Mouse (Mus musculus) liver, embryonic 13.5 days (tissue): ENCODE measurements around the gene Map1s. TPM values are rescaled to one million over a fixed set of nuclear protein-coding genes. Genes with fewer than 3 reads are reported as not detected.

Experiments
- ATAC-seq: fragments of 200-750 bp; cut with Nextera tagmentation; 2 replicates; pipeline ENCODE4 v1.8.0; 2017; ENCODE audit warnings: low read depth, mild to moderate bottlenecking, moderate number of reproducible peaks, moderate library complexity
- DNase-seq: peaks from one replicate; pipeline ENCODE4 v3.0.0; 2022
- H3K27ac ChIP-seq: fragments of 300-500 bp; sonication (generic); 2 replicates; pipeline ENCODE4 v1.5.1; 2015; ENCODE audit warnings: moderate library complexity, mild to moderate bottlenecking, inconsistent platforms
- H3K27me3 ChIP-seq: fragments of 300-500 bp; sonication (generic); 2 replicates; pipeline ENCODE4 v1.6.1; 2015; ENCODE audit warnings: mild to moderate bottlenecking, inconsistent platforms
- H3K36me3 ChIP-seq: fragments of 300-500 bp; sonication (generic); 2 replicates; pipeline ENCODE4 v1.6.1; 2015; ENCODE audit warnings: mild to moderate bottlenecking, inconsistent platforms
- H3K4me1 ChIP-seq: fragments of 300-500 bp; sonication (generic); replicated peaks from 2 replicates; pipeline ENCODE4 v1.6.1; 2015; ENCODE audit warnings: inconsistent platforms
- H3K4me2 ChIP-seq: fragments of 300-500 bp; sonication (generic); 2 replicates; pipeline ENCODE4 v1.6.1; 2015; ENCODE audit warnings: inconsistent platforms, mild to moderate bottlenecking, moderate library complexity
- H3K4me3 ChIP-seq: fragments of 300-500 bp; sonication (generic); replicated peaks from 2 replicates; pipeline ENCODE4 v1.5.1; 2015; ENCODE audit warnings: mild to moderate bottlenecking, inconsistent platforms
- H3K9ac ChIP-seq: fragments of 300-500 bp; sonication (generic); 2 replicates; pipeline ENCODE4 v1.6.1; 2015; ENCODE audit warnings: mild to moderate bottlenecking, inconsistent platforms
- H3K9me3 ChIP-seq: fragments of 300-500 bp; sonication (generic); replicated peaks from 2 replicates; pipeline ENCODE4 v1.6.1; 2016; ENCODE audit warnings: inconsistent platforms
- WGBS: fragments of 180-500 bp; shearing (Covaris S2); methylation state at CpG from one replicate; pipeline ENCODE4 v1.1.7; 2015; ENCODE audit not compliant: insufficient replicate concordance; 5-methylcytosine and 5-hydroxymethylcytosine counted together
- polyA plus RNA-seq: library from polyadenylated mRNA; unstranded; fragments of >200 nt; fragmentation: Nextera tagmentation; extraction: Ambion mirVana; gene quantifications from 2 replicates; pipeline ENCODE4 v1.2.1, GENCODE M21; 2015

Map1s gene
- polyA plus RNA-seq, 1 experiment from 2014 or later, result 17.7 TPM

DNA sequence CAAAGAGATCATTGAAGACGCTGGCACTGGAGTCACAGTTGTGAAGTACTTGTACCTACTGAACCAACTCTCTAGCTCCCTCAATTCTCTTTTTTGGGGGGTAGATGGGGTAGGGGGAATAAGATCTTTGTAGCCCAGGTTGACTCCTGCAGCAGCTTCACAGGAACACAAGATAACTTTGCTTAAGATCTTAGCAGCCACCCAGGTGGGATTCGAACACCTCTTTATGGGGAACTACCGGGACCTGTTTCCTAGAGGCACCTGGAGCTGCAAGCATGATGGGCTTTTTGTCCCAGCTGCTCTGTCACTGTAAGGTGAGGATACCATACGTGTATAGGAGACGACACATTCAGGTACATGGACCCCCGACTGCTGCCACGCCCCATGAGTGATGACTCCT is 39.2 kb upstream of the Map1s start:
- Histone ChIP-seq H3K9me3 (no peaks in the 10 kb centered on the region), H3K4me1 (peaks cover 73% of the 10 kb centered on the region), H3K36me3 (peaks cover 15% of the 10 kb centered on the region), H3K27ac (peak overlapping the region; percentile 91), H3K4me3 (peak overlapping the region; percentile 74), H3K27me3 (peaks cover 40% of the 10 kb centered on the region), H3K9ac (0 out of 2 replicates have a peak overlapping the region, but pooled peaks have one; percentile 68), H3K4me2 (peak overlapping the region; percentile 88)
- ATAC-seq (no peak), DNase-seq (no peak)
- 86% methylated on average over 7 of the region's 7 CpGs for WGBS

DNA sequence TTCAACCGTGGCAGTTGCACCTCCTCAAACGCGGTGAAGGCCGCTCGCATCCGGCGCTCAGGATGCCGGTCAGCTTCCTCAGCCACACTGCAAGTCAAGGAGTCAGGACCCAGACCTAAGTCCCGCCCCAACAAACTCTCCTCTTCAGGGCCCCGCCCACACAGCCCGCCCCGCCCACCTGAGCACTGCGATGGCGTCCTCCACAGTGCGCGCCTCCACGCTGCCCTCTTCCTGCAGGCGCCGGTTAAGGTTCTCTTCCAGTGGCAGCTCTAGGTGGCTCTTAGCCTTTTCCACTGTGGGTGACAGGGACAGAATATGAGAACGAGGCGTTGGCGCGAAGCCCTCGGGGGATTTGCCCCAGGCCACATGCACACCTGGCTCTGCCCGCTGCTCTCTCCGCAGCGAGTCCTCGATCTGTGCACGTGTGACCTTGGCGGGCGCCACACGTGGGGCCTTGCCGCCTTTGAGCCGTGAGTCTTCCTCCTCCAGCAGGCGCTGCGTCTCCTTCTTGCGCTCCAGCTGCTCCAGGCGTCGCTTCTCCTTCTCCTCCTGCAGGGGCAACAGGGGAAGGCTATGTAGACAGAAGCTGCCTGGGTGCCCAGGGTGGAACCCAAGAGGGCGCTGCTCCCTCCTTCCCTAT is 37.1 kb upstream of the Map1s start:
- peaks cover 15% of the 10 kb centered on the region for H3K36me3 ChIP-seq
- ATAC-seq (peak; percentile 22; the same call in 1 of the 2 replicates), DNase-seq (peak; percentile 63)
- H3K4me2 ChIP-seq, result peak overlapping the region; percentile 67
- H3K9me3 ChIP-seq, result no peaks in the 10 kb centered on the region
- 41% methylated on average over 40 of the region's 40 CpGs for WGBS
- peak overlapping the region; percentile 38 for H3K4me3 ChIP-seq
- H3K4me1 ChIP-seq, result peaks cover 74% of the 10 kb centered on the region
- peak overlapping the region; percentile 37 for H3K9ac ChIP-seq
- H3K27ac ChIP-seq, result peak overlapping the region; percentile 47; the same call in 1 of the 2 replicates
- peaks cover 19% of the 10 kb centered on the region for H3K27me3 ChIP-seq

DNA sequence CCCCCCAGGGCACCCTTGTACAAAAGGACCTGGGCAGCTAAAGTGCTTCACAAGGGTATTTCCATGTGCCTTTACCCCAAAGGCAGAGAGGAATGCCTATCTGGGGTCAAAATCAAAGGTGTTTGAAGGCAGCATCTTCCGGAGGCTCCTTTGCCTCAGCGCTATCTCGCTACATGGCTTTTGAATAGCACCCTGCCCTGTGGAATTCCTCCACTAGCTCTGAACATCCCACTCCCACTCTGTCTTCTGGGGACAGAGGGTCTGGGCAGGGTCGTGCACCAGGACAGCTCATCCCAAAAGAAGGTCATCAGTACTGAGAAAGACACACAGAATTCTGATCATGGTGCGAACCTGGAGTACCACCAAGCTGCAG is 36.5 kb upstream of the Map1s start:
- Histone ChIP-seq H3K4me2 (peak overlapping the region; percentile 67), H3K27ac (peak overlapping the region; percentile 47), H3K9me3 (no peaks in the 10 kb centered on the region), H3K27me3 (peaks cover 14% of the 10 kb centered on the region), H3K4me3 (peak overlapping the region; percentile 38), H3K36me3 (peaks cover 15% of the 10 kb centered on the region), H3K4me1 (peaks cover 73% of the 10 kb centered on the region), H3K9ac (peak overlapping the region; percentile 37)
- 56% methylated on average over 5 of the region's 5 CpGs for WGBS
- no peak for ATAC-seq
- DNase-seq, result no peak

DNA sequence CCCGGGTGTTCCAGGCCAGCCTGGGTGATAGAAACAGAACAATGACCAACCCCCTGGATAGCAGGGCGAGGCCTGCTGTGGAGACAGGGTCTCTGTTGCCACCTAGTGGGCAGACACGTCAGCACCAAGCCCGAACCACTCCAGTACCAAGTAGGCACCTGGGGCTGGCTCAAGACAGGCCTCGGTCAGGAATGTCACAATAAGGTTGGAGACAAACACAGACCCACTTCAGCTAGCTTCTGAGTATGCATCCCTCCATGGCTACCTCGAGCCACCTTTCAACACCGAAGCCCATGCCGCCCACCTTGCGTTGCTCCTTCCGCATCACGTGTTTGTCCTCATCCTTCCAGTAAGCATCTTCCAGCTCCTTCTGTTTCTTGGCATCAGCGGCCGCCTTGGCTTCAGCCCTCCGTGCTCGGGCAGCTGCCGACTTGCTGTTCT is 36.1 kb upstream of the Map1s start:
- ATAC-seq (peak; percentile 8; the same call in 1 of the 2 replicates), DNase-seq (peak; percentile 67)
- H3K4me3 ChIP-seq, result no peak overlapping the region
- H3K27ac ChIP-seq, result peak overlapping the region; percentile 47; the same call in 1 of the 2 replicates
- H3K9me3 ChIP-seq, result no peaks in the 10 kb centered on the region
- WGBS, result 49% methylated on average over 16 of the region's 16 CpGs
- H3K4me1 ChIP-seq, result peaks cover 69% of the 10 kb centered on the region
- H3K9ac ChIP-seq, result 0 out of 2 replicates have a peak overlapping the region, but pooled peaks have one; percentile 37
- peaks cover 15% of the 10 kb centered on the region for H3K36me3 ChIP-seq
- peak overlapping the region; percentile 67 for H3K4me2 ChIP-seq
- peaks cover 9% of the 10 kb centered on the region for H3K27me3 ChIP-seq

DNA sequence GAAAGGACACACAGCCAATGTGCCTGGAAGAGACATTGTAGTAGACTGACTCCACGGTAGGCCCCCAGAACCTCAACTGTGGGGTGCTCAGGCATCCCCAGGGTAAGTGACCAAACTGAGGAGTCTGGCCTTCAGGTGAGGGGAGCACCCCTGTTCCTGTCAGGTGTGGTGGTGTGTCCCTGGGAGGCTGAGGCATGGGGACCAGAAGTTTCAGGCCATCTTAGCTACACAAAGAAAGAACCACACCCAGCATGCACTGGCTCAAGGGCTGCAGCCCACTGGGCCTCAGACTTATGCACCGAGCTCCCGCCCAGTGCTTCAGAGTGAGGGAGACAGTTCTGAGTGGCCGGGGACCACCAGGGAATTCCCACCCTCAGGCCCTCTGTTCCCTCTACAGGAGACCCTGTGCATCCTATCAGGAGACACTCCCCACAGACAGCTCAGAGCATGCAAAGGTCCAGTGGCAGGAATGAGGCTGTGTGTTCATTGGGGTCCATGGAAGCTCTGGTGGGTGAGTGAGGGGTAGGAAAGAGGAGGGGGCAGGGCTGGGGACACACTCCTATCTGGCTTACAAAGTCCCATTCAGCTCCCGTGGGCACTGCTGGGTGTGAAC is 34.4 kb upstream of the Map1s start:
- DNase-seq (no peak), ATAC-seq (no peak)
- WGBS, result 74% methylated on average over 5 of the region's 5 CpGs
- H3K27me3 ChIP-seq, result no peaks in the 10 kb centered on the region
- peaks cover 61% of the 10 kb centered on the region for H3K4me1 ChIP-seq
- H3K9ac ChIP-seq, result peak overlapping the region; percentile 59
- H3K27ac ChIP-seq, result peak overlapping the region; percentile 53
- H3K4me2 ChIP-seq, result peak overlapping the region; percentile 39; the same call in 1 of the 2 replicates
- peaks cover 15% of the 10 kb centered on the region for H3K36me3 ChIP-seq
- 0 out of 2 replicates have a peak overlapping the region, but pooled peaks have one; percentile 28 for H3K4me3 ChIP-seq
- no peaks in the 10 kb centered on the region for H3K9me3 ChIP-seq

DNA sequence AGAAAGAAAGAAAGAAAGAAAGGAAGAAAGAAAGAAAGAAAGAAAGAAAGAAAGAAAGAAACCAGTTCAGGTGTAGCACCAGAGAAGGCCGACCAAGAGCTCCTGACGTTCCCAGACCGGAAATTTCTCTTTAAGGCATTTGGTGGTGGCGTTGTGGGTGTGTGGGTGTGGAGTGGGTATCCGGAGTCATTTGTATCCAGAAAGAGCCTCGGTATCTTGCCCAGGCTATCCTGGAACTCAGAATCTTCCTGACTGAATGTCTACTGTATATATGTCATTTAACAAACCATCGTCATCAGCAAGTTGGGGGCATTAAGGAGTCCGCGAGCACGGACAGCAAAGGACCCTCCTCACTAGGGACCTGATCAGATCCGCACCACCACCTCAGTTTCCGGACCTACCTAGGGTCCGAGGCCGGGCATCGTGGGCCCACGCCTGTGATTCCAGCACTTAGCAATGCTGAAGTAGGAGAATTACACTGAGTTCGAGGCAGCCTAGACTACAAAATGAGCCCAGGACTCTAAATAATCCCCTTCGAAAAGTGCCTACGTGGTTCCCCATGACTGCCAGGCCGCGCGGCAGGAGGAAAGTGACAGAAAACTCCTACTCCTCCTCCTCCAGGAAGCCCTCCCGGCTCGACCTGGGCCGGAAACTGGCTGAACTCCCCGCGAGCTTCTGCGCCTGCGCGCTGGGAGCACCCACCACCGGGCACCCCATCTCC is 32.9 kb upstream of the Map1s start:
- H3K36me3 ChIP-seq, result peaks cover 11% of the 10 kb centered on the region
- peak overlapping the region; percentile 84 for H3K27ac ChIP-seq
- H3K4me1 ChIP-seq, result peaks cover 56% of the 10 kb centered on the region
- peak overlapping the region; percentile 88 for H3K4me3 ChIP-seq
- peak overlapping the region; percentile 84 for H3K9ac ChIP-seq
- no peaks in the 10 kb centered on the region for H3K27me3 ChIP-seq
- ATAC-seq, result no peak
- 3% methylated on average over 31 of the region's 31 CpGs for WGBS
- H3K9me3 ChIP-seq, result no peaks in the 10 kb centered on the region
- peak overlapping the region; percentile 92 for H3K4me2 ChIP-seq
- DNase-seq, result no peak

DNA sequence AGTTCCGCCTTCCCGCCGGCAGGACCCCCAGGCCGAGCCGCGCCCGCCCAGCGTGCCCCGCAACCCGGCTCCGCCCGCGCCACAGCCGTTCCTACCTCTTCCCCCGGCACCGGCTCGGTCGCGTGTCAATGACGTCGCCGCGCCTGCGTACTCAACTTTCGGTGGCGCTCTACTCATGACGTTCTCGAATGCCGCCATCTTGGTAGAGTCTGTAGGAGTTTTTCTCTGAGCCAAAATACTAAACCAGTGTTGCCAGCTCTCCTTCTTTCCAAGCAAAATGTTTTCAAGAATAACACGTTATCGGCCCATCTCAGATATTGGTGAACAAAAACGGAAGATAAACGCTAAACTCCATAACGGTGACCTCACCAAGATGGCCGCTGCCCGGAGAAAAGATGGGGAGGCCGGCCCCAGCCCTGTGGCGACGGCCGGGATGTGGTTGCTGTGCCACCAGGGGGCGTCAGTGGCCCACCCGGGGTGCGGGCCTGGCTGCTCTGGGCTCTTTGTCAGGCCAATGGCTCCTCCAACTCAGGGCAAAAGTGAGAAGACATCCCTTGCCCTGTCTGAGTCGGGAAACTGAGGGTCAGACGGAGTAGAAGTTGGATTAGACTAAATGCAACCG is 32.3 kb upstream of the Map1s start, which contains the start of gene Ccdc124:
Gene Ccdc124, minus strand, starts transcription at position 572 of the 622 bp plus-strand sequence.
- peak; percentile 85 for ATAC-seq
- peak within 1 kb of the TSS; percentile 84 for H3K27ac ChIP-seq
- peak within 1 kb of the TSS; percentile 84 for H3K9ac ChIP-seq
- 1% methylated on average over 46 of the region's 46 CpGs for WGBS
- H3K27me3 ChIP-seq, result no peaks in the 10 kb centered on the region
- peak within 1 kb of the TSS; percentile 88 for H3K4me3 ChIP-seq
- no peaks in the 10 kb centered on the region for H3K9me3 ChIP-seq
- H3K4me1 ChIP-seq, result peaks cover 51% of the 10 kb centered on the region
- H3K4me2 ChIP-seq, result peak within 1 kb of the TSS; percentile 92
- DNase-seq, result peak; percentile 93
- H3K36me3 ChIP-seq, result 0 out of 2 replicates have a peak, but pooled peaks cover 5% of the 10 kb centered on the region

DNA sequence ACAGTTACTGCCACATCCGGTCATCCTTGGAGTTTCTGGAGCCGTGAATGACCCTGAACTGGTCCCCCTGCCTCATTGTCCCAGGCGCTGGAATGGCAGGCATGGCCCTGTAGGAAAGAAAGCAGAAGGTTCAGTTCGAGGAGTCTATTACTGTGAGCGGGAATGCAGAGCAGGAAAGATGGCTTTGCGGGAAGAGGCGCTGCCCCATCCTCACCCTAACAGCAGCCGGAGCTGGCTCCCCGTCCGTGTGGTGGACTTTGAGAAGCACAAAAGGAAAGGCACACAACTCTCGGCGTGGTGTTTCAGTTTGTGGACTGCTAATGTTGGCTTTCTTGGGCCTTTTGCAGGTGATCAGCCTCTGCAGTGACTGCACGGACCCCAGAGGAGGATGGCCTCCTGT is 31.3 kb upstream of the Map1s start:
- Histone ChIP-seq H3K36me3 (no peaks in the 10 kb centered on the region), H3K27me3 (peaks cover 4% of the 10 kb centered on the region), H3K4me3 (no peak overlapping the region), H3K27ac (no peak overlapping the region), H3K4me2 (no peak overlapping the region), H3K9me3 (no peaks in the 10 kb centered on the region), H3K9ac (no peak overlapping the region), H3K4me1 (peaks cover 41% of the 10 kb centered on the region)
- ATAC-seq (no peak), DNase-seq (no peak)
- WGBS, result 85% methylated on average over 13 of the region's 13 CpGs

DNA sequence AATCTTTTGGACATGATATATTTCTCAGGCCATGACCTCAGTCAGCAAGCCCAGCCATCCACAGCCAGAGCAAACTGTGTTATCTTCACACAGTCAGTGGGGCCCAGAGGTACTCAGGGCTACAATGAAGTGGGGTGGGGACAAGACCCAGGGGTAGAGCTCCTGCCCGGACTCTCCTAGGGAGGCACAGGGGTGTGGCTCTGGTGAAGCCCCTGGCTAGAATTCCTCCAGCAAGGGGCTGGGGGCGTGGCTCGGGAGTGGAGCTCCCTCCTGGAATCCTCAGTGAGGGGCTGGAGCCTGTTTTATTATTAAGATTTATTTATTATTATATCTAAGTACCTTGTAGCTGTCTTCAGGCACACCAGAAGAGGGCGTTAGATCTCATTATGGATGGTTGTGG is 29.4 kb upstream of the Map1s start:
- peaks cover 20% of the 10 kb centered on the region for H3K27me3 ChIP-seq
- H3K9me3 ChIP-seq, result no peaks in the 10 kb centered on the region
- no peaks in the 10 kb centered on the region for H3K36me3 ChIP-seq
- no peak overlapping the region for H3K4me2 ChIP-seq
- DNase-seq (no peak), ATAC-seq (no peak)
- peaks cover 30% of the 10 kb centered on the region for H3K4me1 ChIP-seq
- 28% methylated on average over 4 of the region's 4 CpGs for WGBS
- no peak overlapping the region for H3K27ac ChIP-seq
- H3K4me3 ChIP-seq, result no peak overlapping the region
- H3K9ac ChIP-seq, result 0 out of 2 replicates have a peak overlapping the region, but pooled peaks have one; percentile 22

DNA sequence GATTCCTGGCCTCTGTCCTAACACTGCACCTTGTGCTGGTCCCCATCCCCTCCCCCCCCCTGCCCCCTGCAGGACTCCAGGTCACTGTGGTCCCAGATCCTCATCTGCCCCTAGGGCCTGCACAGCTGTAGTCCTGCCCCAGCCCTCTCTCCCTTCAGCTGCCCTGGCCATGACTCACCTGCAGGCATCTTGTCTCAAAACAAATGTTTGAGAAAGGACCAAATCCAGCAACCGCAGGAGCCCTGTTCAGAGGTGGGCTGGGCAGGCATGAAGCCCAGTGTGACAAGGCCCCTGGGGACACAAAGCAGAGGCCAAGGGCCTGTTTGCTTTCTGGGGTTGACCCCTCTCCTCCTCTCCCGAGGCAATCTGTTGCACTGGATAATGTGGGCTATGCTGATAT is 27.6 kb upstream of the Map1s start:
- H3K4me1 ChIP-seq, result peaks cover 16% of the 10 kb centered on the region
- 40% methylated on average over 2 of the region's 2 CpGs for WGBS
- no peak overlapping the region for H3K27ac ChIP-seq
- ATAC-seq, result no peak
- H3K36me3 ChIP-seq, result no peaks in the 10 kb centered on the region
- H3K4me2 ChIP-seq, result no peak overlapping the region
- peaks cover 20% of the 10 kb centered on the region for H3K27me3 ChIP-seq
- DNase-seq, result no peak
- no peaks in the 10 kb centered on the region for H3K9me3 ChIP-seq
- H3K9ac ChIP-seq, result no peak overlapping the region
- H3K4me3 ChIP-seq, result no peak overlapping the region

DNA sequence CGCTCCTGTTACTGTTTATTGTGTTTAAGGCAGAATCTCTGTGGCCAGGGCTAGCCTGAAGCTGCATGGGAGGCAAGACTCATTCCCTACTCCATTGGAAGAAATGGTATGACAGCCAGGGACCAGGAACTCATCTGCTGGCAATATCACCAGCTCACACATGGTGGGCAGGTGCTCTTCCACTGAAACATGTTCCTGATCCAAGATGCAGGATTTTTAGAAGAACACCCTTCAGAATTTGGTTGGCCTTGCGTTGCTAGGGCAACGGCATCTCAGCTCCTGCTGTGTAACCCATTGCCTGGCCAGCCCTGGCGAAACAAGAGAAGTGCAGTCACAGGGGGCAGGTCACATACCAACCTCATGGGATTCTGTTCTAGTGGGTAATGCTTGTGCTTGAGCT is 26.2 kb upstream of the Map1s start:
- Histone ChIP-seq H3K27me3 (peaks cover 20% of the 10 kb centered on the region), H3K9ac (no peak overlapping the region), H3K9me3 (no peaks in the 10 kb centered on the region), H3K36me3 (no peaks in the 10 kb centered on the region), H3K27ac (no peak overlapping the region), H3K4me3 (no peak overlapping the region), H3K4me1 (peaks cover 13% of the 10 kb centered on the region), H3K4me2 (no peak overlapping the region)
- DNase-seq (no peak), ATAC-seq (no peak)
- 56% methylated on average over 4 of the region's 4 CpGs for WGBS
